Mouse (Mus musculus): ENCODE measurements at regions not wholly inside any gene's neighbourhood (a gene's known extent, or its start where the extent isn't known, plus 50 kb on each side); places are given as distances from the start of the nearest gene placed in this dataset.

DNA sequence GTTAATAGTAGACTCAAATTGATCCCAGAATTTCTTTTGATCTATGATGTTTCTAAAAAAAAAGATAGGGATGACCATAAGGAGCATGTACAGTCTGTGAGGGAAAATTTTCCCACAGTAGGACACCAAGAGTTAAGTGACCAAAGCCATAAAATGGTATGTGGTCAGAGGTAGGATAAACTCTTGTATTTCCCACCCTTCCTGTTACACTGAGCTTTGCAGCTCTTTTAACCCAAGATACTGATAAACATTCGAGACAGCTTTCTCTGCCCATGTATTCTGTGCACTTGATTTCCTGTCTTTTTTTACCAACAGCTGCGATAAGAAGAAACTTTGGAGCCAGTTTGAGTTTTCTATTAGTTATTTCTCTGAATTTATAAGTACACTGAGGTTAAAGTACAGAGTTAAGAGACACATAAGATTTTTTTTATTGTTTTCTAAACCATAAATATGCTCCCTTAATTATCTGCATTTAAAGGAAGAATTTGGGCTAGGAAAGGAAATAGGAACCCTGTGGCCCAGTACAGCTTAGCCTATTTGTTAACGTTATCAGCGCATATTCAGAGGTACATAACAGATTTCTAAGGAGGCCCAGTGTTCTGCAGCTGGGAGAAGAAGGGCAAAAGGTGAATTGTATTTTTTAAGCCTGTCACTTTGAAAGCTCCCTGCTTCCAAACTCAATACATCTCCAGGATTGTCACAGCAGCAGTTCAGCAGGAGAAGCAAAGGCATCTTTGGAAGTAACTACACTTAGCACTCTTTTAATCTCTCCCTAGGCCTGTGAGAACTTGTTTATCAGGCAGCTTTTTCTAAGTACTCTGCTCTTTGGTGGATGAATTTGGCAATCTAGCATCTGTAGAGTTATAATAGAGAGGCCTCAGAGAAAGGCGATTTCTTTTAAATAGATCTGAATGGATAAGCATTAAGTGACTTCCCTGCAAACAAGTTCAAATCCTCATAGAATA is 706.4 kb upstream of the Slit2 start:
- TF ChIP-seq GATA4 (IDR thresholded peaks at IDR 0.05; ENCODE audit: insufficient replicate concordance, low read length) = 0 out of 2 replicates have a peak, but pooled peaks have one; percentile 26

DNA sequence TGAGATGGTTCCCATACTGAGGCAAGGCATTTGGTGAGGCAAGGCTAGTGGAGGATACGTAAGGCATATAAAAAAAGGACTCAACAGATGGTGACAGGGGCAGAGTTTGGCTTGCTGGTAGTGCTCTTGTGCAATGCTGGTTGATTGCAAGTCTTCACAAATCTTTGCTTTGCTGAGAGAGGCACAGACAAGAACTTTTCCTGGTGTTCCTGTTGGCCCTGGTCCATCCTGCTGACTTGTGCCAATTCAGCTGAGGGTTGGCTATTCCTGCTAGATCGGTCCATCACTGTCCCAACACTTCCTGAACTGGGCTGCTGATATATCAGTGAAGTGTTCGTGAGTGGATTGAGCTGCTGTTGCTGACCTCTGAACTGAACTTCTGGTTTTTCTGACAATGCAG is 703.3 kb upstream of the Slit2 start:
- peak; percentile 30; the same call in 1 of the 2 replicates for TF ChIP-seq GATA4 (IDR thresholded peaks at IDR 0.05; ENCODE audit: insufficient replicate concordance, low read length)

DNA sequence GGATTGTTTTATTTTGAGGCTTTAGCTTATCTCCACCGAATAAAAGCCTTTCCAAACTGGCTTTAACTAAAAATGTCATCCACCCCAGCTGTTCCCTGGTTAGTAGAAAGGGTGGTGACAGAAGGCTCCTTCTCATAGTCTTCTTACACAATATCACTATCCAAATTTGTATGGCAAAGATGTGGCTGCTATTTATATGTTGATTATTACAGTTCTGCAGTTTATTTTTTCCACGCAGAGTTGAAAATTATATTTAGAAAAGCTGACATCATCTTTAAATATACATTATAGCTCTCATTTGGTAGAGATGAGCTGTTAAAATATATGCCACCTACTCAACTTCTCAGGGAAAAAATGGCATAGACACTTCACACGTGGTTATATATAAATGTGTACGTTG is 683.3 kb upstream of the Slit2 start:
- TF ChIP-seq GATA4 (IDR thresholded peaks at IDR 0.05; ENCODE audit: insufficient replicate concordance, low read length) = no peak

DNA sequence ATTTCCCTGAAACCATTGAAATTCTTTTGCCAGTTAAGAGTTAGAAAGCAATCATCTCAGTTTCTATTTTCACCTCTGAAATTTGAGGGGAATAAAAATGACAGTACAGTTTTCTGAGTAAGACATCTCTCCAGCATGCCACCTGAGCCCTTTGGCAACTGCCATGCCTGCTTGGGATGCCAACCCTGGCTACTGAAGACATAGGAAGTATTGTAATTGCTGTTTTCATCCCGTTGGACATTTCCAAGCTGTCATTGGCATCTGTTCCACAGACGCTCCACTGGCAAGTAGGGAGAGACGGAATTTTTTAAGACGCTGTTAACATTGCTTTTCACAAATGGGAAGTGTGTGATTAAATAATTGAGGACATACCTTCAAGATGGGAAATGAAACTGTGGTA is 665.4 kb upstream of the Slit2 start:
- no peak for TF ChIP-seq GATA4 (IDR thresholded peaks at IDR 0.05; ENCODE audit: insufficient replicate concordance, low read length)

DNA sequence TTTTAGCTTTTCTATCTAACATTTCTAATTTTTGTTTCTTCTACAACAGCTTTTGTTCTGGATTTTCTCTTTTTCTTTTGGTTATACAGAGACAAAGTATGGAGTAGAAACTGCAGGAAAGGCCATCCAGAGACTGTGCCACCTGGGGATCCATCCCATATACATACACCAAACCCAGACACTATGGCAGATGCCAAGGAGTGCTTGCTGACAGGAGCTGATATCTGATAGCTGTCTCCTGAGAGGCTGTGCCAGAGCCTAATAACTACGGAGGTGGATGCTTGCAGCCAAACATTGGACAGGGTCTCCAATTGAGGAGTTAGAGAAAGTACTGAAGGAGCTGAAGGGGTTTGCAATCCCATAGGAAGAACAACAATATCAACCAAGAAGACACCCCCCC is 664.8 kb upstream of the Slit2 start:
- no peak for TF ChIP-seq GATA4 (IDR thresholded peaks at IDR 0.05; ENCODE audit: insufficient replicate concordance, low read length)

DNA sequence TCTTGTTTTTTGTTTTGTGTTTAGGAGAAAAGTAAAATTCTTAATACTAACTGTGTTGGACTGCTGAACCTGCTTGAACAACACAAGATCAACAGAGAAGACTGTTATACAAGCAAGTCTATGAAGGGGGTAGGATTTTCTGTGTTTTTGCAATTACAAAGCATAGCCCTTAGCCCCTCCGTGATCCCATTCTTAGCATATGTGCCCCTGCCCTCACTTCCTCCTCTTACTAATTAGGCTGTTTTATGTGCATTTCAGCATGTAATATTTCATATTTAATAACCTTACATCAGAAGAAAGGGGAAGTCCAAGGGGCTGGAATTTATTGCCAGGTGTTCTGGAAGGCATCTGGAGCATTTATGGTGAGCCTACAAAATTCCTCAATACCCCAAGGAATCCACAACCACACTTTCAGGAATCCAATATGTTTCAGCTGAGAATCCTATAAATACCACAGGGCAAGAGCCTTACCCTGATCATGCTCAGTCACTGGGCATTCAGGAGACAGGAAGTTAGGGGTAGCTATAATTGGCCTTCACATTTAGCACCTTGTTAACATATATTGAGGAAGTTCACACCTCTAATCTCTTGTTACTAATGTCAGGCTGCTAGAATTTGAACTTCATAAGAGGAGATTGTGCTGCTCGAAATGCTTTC is 660.3 kb upstream of the Slit2 start:
- TF ChIP-seq GATA4 (IDR thresholded peaks at IDR 0.05; ENCODE audit: insufficient replicate concordance, low read length) = no peak

DNA sequence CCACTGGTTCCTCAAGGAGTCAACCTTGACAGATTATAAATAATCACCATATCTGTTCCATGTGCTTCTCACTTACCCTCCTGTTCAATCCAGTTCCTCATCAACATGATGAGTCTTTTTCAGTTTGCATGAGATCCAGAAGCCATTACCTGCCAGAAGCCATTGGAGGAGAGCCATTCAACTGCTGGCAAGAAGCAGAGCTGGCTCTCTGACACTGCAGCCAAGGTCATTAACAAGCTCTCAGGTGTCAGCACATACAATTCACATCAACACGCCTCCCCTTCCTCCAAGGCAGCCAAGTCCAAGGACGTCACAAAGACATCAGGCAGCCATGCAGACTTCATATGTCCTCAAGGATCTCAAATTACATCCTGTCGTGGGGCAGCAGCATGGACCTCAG is 648.6 kb upstream of the Slit2 start:
- no peak for TF ChIP-seq GATA4 (IDR thresholded peaks at IDR 0.05; ENCODE audit: insufficient replicate concordance, low read length)

DNA sequence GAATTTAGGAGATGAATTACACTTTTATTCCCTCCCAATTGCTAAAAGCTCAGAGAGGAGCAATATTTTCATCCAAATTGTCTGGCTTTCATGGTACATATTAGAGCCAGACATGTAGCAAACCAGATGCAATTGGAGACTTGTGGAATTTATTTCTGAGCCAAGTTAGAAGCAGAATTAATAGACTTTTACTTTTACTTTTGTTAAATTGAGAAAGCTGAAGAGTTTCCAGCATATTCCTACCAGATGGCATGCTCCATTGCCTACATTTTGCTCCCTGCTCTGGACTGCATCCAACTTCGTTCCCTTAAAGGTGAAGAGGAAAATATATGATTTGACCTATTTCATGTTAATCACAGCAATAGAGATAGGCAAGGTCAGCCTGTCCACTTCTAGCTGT is 646.4 kb upstream of the Slit2 start:
- TF ChIP-seq GATA4 (IDR thresholded peaks at IDR 0.05; ENCODE audit: insufficient replicate concordance, low read length) = no peak

DNA sequence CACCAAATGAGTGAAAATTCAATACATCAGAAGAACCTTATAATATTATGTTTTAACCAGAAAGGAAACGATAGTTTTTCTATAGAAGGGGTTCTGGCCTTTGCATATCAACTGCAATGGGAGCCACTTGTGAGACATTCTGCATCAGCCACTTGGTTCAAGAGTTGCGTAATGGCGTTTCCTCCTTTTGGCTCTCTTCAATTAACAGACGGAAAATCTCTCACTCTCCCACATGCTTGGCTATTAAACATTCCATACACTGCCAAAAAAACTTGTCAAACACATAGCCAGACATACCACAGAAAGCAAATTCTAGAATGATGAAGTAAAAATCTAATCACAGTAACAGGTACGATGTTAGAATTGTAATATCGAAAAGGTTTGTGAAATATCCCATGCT is 643.1 kb upstream of the Slit2 start:
- no peak for TF ChIP-seq GATA4 (IDR thresholded peaks at IDR 0.05; ENCODE audit: insufficient replicate concordance, low read length)

DNA sequence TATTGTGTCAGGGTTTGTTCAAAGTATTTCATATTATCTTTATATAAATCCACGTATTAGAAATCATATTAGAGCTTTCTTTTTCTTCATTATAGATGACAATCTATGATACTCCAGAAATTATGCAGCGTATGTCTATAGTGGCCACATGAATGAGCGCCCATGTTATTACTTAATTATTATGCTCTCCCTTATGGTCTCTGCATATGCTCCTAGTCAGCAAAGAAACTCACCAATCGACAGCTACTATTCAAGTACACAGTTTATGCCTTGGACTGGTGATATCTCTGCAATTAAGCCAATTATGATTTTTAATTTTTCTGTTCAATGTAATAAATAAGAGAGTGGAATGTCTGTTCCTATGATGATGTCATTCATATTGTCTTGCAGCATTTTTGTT is 612.8 kb upstream of the Slit2 start:
- no peak for TF ChIP-seq GATA4 (IDR thresholded peaks at IDR 0.05; ENCODE audit: insufficient replicate concordance, low read length)

DNA sequence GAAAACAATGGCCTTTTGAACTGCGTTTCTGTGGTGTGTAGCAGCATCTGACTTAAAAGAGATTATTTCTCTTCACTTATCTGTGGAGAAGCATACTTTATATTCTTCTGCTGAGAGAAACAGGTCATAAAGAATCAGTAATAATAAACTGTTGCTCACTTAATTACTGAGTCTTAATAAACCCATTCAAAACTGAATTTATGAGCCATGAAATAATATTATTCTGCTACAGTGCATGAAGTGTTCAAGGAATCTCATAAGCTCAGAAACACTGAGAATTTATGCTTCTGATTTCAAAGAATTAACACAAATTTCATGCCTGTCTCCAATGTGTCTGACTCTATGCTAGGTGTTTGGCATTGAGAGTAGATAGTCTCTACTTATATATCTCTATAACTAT is 597.0 kb upstream of the Slit2 start:
- no peak for TF ChIP-seq GATA4 (IDR thresholded peaks at IDR 0.05; ENCODE audit: insufficient replicate concordance, low read length)

DNA sequence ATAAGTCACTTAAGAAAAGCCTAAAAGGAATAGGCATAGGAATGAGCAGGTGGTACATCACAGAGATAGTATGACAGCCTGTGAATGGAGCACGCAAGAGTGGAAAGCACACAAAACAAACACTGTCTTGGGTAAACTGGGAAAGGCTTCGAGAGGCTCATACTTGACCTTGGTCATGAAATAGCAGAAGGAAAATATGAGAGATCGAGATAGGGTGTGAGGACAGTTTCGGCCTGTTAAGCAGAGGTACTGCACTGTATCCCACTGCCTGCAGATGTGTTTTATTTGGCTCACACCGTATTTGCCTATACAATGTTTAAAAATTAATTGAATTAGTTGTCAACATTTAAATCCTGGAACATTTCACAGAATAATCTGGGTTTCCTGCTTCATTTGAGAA is 596.2 kb upstream of the Slit2 start:
- TF ChIP-seq GATA4 (IDR thresholded peaks at IDR 0.05; ENCODE audit: insufficient replicate concordance, low read length) = no peak

DNA sequence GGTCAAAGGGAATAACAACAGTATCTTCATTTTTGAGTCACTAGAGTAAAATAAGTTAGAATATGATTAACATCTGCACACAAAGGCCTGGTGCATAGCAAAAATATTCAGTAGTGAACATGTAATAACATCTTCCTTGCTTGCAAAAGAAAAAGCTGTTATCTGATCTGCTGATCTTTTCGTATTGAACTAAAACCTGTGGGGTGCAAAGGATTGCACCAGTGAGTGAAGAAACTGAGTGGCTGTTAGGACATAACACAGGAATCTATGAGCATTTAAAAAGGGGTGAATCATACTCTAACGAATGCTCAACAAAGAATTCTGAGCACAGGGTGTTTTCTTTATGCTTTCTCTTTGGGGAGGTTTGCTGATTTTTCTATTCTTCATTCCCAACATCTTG is 592.2 kb upstream of the Slit2 start:
- no peak for TF ChIP-seq GATA4 (IDR thresholded peaks at IDR 0.05; ENCODE audit: insufficient replicate concordance, low read length)

DNA sequence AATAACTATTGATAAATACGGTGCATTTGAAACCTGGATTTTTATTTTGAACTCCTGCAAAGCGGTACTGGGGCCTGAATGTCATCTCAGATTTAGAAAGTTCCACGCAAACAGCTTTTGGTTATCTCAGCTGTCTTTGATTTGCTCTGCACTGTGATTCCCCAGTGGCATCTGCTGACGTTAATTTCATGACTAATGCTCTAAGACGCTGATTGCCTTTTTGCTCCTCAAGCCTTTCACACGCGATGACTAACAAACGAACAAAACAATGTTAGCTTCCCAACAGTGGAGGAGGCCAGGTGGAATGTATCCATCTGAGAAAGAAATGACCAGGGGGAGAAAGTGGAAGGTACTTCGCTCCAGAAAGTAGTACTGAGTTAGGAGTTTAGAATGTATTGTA is 586.1 kb upstream of the Slit2 start:
- no peak for TF ChIP-seq GATA4 (IDR thresholded peaks at IDR 0.05; ENCODE audit: insufficient replicate concordance, low read length)

DNA sequence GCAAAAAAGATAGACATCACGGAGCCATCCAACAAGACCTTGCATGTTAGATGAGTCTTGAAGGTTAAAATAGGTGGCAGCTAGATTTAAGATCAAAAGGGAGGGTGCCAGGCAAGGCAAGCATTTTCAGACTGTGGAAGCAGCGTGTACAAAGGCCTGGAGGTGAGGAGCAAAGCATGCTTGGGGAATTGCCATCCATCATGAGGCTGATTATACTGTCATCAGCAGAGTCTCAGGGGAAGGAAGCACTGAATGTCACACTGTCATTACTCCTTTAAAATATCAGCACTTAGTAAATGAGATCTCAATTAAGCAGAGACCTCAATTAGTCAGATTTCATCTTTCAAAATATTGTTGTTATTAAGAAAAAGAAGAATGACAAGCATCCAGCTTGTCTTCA is 561.0 kb upstream of the Slit2 start:
- no peak for TF ChIP-seq GATA4 (IDR thresholded peaks at IDR 0.05; ENCODE audit: insufficient replicate concordance, low read length)

DNA sequence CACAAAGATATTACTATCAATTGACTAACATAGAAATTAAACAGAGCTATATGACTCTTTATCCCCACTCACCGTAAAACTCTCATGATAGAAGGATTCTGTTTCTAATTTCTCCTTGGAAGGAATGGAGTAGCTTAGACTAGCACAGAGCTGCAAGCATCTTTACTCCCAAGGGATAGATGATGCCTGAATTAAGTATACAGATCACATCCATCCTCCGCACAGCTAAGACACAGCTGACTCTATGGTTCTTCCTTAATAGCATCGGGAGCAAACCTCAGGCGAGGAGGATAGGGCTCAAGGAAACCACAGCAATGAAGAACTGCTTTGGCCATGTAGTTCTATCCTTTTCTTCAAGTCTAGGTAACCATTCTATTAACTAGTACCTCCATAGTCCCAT is 556.9 kb upstream of the Slit2 start:
- TF ChIP-seq GATA4 (IDR thresholded peaks at IDR 0.05; ENCODE audit: insufficient replicate concordance, low read length) = no peak
